Mouse (Mus musculus): ENCODE results near the gene Frat1. TPM values are rescaled to one million over a fixed set of nuclear protein-coding genes. Genes with fewer than 3 reads are reported as not detected.

Gene Frat1
- polyA plus RNA-seq, 1 experiment from 2014 or later, result 15.2 TPM

GRCm38 (mm10) chr19:41874356-41874755 is 44.6 kb downstream of the Frat1 start:
- H3K27me3 ChIP-seq (replicated peaks), result no peaks in the 10 kb centered on the region
- no peak overlapping the region for H3K4me2 ChIP-seq (replicated peaks)
- 94% methylated on average over 14 of the region's 14 CpGs for WGBS
- ATAC-seq (ENCODE audit: low FRiP score, low read depth), result no peak
- H3K4me1 ChIP-seq, result no peaks in the 10 kb centered on the region
- H3K36me3 ChIP-seq, result peaks cover 71% of the 10 kb centered on the region
- H3K4me3 ChIP-seq, result no peak overlapping the region
- no peak overlapping the region for H3K9ac ChIP-seq
- H3K9me3 ChIP-seq, result no peaks in the 10 kb centered on the region
- H3K27ac ChIP-seq, result no peak overlapping the region

DNA sequence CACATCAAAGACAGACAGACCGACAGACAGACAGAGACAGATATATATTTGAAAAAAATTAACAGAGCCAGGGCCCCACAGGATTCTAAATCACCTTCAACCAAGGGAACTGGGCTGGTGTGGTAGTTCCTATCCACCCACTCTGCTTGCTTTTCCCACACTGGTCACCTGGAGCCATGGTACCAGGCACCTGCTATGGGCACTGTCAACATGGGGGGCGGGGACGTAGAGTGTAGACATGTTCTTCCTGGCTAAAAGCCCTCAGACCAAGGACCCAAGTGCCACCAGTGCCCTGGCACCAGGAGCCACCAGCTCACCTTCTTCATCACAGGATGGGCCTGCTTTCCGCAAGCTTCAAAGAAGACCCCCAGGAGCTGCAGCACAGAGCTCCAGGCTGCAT is 52.1 kb downstream of the Frat1 start:
- Histone ChIP-seq H3K27ac (no peak overlapping the region), H3K27me3 (replicated peaks) (no peaks in the 10 kb centered on the region), H3K36me3 (peaks cover 70% of the 10 kb centered on the region), H3K4me3 (no peak overlapping the region), H3K4me2 (replicated peaks) (no peak overlapping the region), H3K9ac (no peak overlapping the region), H3K9me3 (no peaks in the 10 kb centered on the region), H3K4me1 (no peaks in the 10 kb centered on the region)
- WGBS, result 94% methylated on average over 4 of the region's 4 CpGs
- no peak for ATAC-seq (ENCODE audit: low FRiP score, low read depth)

Other genes with a start within 250 kb of the Frat1 start
- gene Gm340, start 247.6 kb upstream of the Frat1 start, polyA plus RNA-seq (2016; fragmentation: Nextera tagmentation; extraction: Ambion mirVana), result 3.1 and 3.4 TPM in 2 replicates
- 24.0 and 26.2 TPM in 2 replicates for gene Slit1, start 86.3 kb upstream of the Frat1 start, polyA plus RNA-seq (2016; fragmentation: Nextera tagmentation; extraction: Ambion mirVana)
- 21.2 and 22.0 TPM in 2 replicates for gene Arhgap19, start 27.9 kb upstream of the Frat1 start, polyA plus RNA-seq (2016; fragmentation: Nextera tagmentation; extraction: Ambion mirVana)
- gene Frat2, start 18.2 kb downstream of the Frat1 start, polyA plus RNA-seq (2016; fragmentation: Nextera tagmentation; extraction: Ambion mirVana), result 19.3 and 19.7 TPM in 2 replicates
- 19.6 and 20.4 TPM in 2 replicates for gene Rrp12, start 66.2 kb downstream of the Frat1 start, polyA plus RNA-seq (2016; fragmentation: Nextera tagmentation; extraction: Ambion mirVana)
- 577 and 583 TPM in 2 replicates for gene Pgam1, start 82.0 kb downstream of the Frat1 start, polyA plus RNA-seq (2016; fragmentation: Nextera tagmentation; extraction: Ambion mirVana)
- 67.0 and 68.3 TPM in 2 replicates for gene Exosc1, start 103.5 kb downstream of the Frat1 start, polyA plus RNA-seq (2016; fragmentation: Nextera tagmentation; extraction: Ambion mirVana)
- gene Zdhhc16, start 103.5 kb downstream of the Frat1 start, polyA plus RNA-seq (2016; fragmentation: Nextera tagmentation; extraction: Ambion mirVana), result 79.2 and 82.1 TPM in 2 replicates
- gene Mms19, start 151.2 kb downstream of the Frat1 start, polyA plus RNA-seq (2016; fragmentation: Nextera tagmentation; extraction: Ambion mirVana), result 34.7 and 38.4 TPM in 2 replicates
- gene Ubtd1, start 151.8 kb downstream of the Frat1 start, polyA plus RNA-seq (2016; fragmentation: Nextera tagmentation; extraction: Ambion mirVana), result 16.9 and 17.6 TPM in 2 replicates
- gene Ankrd2, start 206.0 kb downstream of the Frat1 start, polyA plus RNA-seq (2016; fragmentation: Nextera tagmentation; extraction: Ambion mirVana), result 0.18 TPM in 1 of 2 replicates, not detected in the other
- 0.98 and 1.0 TPM in 2 replicates for gene Hoga1, start 215.6 kb downstream of the Frat1 start, polyA plus RNA-seq (2016; fragmentation: Nextera tagmentation; extraction: Ambion mirVana)
- not detected in 2 replicates for gene 4933411K16Rik, start 222.3 kb downstream of the Frat1 start, polyA plus RNA-seq (2016; fragmentation: Nextera tagmentation; extraction: Ambion mirVana)

Data from neural tube, embryonic 12.5 days (tissue).